Mouse (Mus musculus): ENCODE data around the gene Lrmda.
"Not testable (repeated sequence)": the region's sequence is repeated elsewhere in the genome, so short reads cannot be mapped to it uniquely, and the experiment has no call there.

Lrmda gene

DNA sequence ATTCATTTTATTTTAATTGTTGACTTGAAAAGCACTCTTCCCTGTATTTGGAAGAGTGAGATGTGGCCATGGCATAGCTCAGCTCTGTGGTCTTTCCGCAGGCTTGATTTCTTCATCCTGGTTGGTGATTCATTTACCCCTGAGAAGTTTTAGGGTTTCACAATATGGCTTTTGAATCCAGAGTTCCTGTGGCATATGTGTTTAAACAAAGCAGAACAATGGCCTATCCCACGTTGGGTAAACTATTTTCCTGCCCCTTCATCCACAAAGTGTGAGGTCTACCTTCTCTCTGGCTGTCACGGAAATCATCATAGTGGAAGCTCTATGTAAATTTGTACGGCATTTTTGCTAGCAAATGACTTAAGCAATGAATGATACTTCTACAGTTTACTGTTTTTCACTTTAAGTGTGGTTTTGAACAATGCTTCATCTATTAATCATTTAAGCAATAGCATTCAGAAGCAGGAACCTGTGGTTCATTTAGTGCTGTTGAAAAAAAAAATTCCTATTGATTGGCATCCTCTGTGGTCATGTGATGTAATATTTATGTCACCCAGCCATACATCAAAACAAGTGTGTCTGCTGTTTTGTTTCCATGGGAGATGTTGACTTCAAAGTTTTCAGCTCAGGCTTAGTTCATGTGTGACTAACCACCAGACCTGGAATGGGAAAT is 567.9 kb downstream of the Lrmda start:
- no peak for DNase-seq (ENCODE audit: extremely low spot score)

DNA sequence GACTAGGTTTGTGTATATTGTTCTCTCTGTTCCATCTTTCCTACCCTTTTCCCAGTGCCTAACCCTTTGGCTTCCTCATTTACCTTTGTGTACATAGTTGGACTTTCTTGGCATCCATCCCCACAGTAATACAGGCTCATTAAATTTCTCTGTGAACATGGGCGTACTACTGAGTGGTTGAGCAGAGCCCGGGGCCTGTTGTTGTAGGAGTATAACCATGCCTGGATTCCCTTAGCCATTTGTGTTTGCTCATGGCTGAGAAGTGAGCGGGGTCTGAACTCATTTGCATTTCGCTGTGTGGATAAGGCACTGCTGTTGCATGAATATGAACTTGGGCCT is 568.4 kb downstream of the Lrmda start:
- DNase-seq (ENCODE audit: extremely low spot score), result no peak

DNA sequence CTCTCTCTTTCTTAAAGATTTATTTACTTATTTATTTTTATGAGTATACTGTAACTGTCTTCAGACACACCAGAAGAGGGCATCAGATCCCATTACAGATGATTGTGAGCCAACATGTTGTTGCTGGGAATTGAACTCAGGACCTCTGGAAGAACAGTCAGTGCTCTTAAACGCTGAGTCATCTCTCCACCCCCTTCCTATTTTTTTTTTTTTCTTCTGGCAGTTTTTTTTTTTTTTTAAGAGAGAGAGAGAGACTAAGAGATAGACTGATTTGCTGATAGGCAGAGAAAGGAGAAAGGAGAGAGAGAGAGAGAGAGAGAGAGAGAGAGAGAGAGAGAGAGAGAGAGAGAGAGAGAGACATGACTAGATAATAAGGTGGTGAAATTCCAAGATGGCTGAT is 568.9 kb downstream of the Lrmda start:
- not testable (repeated sequence) for DNase-seq (ENCODE audit: extremely low spot score)

DNA sequence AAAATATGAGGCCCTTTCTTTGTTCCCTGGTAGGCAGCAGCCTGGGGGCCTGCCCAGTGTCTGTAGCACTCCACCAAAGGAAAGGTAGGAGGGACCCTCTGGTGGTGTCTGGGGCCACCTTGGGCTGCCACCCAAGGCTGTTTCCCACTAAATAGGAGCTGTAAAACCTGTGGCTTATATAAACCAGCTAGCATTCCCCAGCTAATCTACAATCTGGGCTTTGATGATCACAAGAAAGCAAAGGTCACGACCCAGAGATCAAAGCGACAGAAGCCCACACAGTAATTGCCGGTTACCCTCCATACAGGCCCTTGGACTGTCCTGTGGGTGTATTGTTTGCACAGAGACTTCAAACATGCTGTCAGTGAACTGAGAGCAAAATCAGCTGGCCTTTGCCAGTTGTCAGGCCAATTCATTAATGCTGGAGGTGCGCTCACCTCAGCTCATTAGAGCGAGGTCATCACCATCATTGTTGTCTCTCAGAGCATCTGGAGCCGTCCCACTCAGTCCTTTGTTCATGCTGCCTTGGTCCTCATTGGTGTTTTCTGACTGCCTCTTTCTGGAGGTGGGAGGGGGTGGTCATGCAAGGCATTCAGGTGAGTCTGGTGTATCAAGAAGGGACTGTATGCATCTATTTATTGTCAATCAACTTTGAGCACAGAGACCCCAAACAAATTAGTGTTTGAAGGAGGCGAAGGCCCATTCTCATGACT is 570.1 kb downstream of the Lrmda start:
- DNase-seq (ENCODE audit: extremely low spot score), result peak; percentile 83

DNA sequence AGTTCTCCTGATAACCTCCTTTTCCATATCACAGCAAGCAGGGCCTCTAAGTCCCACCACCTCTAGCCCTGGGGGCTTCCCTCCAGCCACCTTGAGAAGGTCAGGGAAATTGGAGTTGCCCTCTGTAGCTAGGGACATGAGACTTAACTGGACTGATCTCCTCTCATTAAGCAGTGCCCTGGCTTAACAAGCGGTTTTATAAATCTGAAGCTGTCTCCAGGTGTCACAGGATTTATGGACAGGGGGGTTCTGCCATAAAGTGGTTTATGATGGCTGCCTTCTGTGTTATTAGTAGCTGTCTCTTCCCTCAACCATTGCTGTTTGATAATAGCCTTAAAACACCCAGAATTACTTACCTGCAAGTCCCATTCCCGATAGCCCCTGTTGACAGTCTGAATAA is 571.7 kb downstream of the Lrmda start:
- peak; percentile 26 for DNase-seq (ENCODE audit: extremely low spot score)

DNA sequence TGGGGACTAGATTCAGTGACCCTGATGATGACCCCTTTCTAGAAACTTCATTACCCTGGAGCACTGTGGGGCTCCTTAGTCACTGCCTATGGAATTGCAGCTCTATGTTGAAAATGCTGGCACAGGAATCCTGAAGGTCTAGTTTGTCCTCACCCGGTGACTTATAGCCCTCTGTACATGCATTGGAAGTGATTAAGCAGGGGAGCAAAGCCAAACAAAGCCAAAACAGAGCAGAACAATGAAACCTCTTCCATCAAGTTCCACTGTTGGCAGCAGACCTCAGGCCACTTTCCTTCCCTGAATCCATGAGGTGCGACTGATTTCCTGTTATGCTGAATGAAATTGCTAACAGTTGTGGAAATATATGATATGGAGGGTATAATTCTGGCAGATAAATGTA is 578.0 kb downstream of the Lrmda start:
- no peak for DNase-seq (ENCODE audit: extremely low spot score)

DNA sequence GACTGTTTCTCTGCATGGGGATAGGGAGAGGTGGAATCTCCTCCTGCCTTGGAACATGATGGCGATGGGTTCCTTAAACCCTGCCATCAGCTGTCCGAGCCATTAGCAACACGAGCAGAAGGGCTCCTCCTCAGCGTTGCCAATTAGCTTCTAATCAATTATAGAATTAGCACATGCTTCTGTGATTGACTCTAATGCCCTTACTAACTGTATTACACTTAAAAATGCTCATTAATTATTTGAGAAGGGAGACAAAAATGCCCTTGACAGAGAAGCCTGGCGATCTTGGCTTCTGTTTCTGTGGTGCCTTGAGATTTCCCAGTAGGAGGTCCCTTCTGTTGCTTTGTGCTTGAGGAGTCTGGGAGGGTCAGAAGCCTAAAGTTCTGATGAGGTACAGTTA is 579.1 kb downstream of the Lrmda start:
- DNase-seq (ENCODE audit: extremely low spot score), result no peak

DNA sequence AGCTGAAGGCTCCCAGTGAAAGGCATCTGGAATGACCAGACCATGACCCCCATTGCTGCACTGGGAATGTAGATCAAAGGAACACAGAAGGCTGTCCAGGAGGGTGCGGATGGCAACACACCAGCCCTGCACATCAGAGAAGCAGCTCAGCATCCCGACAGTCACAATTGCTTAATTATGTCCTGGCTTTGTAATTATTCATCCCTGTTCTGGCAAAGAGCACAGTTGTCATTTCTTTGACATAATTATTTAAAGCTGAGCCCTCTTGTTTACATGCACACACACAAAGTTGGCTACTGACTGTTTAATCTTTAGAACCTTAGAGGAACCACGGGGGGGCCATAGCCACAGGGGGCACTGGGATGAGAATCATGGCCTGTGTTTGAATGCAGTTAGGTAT is 580.7 kb downstream of the Lrmda start:
- no peak for DNase-seq (ENCODE audit: extremely low spot score)

DNA sequence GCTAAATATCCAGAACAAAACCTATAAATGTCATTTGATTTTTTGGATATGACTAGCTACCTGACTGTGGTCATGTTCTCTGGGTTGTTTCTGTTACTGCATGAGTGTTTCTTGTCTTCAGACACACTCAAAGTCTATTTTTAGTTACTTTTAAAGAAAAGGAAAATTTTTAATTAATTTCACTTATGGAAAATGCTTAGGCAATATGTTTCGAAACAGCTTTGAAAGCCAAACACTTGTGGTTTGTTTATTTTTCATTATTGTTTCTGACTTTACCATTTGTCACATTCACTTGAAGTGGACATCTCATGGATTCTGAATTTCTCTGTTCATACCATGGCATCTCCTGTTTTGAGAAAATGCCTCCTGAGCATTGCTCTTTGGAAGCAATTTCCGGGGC is 582.8 kb downstream of the Lrmda start:
- DNase-seq (ENCODE audit: extremely low spot score), result no peak

DNA sequence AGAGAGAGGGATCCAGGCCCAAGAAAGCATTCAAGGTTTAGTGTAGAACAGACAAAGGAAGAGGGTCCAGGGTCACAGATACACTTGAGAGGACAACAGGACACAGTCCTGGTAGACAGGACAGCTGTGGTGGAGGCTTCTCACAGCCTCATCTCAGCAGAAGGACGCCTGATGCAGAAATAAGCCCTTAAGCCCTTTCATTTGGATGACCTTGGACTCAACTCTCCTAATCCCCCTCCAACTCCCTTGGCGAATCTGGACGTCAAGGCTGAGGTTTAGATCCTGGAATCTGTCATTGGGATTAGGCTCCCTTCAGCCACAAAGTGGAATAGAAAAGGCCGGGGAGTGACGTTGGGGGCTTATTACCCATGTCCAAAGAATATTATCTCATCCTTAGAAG is 589.1 kb downstream of the Lrmda start:
- no peak for DNase-seq (ENCODE audit: extremely low spot score)

DNA sequence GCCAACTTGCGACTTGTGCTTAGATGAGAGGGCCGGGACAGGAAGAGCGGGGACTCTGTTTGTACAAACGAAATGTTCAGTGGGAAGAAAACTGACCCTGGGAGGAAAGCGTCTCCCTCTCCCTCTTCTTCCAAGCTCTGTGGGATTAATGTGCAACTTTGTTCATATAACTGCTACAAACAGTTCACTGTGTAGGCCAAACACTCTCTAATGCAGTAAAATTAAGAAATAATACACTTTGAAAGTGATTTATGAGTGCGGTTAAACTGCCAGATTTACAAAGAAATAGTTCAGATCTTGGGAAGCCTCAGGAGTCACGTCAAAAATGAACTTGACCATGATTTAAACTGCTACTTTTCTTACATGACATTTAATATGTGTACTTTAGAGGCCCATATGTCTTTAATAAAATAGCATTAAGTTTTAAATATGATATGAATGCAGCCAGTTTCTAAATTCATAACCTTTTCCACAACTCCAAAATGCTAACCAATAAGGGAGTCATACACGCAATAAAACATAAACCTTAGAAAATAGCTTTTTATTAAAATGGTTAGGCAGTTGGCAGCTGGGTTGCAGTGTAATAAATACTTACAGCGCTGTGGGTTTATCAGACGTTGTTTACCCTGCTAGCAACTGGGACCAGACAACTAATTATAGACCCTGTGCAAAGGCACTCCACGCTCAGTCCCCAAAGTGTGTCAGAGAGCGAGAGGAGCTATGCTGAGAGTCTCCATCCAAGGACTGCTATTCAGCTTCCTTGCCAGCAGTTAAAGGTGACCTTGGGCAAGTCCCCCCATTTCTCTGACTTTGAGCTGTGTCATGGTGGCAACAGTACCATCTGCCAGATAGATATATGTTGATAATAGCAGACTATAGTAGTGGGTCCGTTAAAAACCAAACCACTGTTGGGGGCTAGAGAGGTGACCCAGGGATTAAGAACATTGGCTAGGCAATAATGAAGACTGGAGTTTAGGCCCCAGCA is 590.0 kb downstream of the Lrmda start:
- no peak for DNase-seq (ENCODE audit: extremely low spot score)

DNA sequence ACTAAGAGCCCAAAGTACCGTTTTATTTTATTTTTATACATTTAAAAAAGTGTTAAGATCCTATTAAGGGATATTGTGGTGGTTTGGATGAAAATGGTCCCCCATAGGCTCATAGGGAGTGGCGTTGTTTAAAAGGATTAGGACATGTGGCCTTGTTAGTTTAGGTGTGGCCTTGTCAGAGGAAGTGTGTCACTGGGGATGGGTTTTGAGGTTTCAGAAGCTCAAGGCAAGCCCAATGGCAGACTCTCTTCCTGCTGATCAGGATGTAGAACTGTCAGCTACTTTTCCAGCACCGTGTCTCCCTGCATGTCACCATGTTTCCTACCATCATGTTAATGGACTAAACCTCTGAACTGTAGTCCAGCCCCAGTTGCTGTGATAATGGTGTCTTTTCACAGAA is 591.5 kb downstream of the Lrmda start:
- DNase-seq (ENCODE audit: extremely low spot score), result no peak

DNA sequence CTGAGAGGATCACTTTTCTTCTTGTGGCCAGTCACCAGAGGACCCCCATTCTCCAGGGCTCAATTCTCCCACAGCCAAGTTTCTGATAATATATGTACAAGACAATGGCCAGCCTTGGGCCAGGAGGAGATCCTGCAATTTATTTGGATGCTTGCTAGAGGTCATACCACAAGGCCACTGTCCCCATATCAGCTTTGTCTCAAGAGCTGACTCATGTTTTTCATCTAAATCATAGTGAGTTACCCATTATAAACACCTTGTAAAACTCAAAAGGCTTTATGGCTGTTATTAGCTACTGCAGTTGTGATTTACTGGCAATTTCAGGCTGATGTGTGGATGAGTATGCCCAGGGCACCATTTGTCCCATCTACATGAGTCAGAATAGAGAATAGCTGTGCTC is 600.7 kb downstream of the Lrmda start:
- DNase-seq (ENCODE audit: extremely low spot score), result no peak

DNA sequence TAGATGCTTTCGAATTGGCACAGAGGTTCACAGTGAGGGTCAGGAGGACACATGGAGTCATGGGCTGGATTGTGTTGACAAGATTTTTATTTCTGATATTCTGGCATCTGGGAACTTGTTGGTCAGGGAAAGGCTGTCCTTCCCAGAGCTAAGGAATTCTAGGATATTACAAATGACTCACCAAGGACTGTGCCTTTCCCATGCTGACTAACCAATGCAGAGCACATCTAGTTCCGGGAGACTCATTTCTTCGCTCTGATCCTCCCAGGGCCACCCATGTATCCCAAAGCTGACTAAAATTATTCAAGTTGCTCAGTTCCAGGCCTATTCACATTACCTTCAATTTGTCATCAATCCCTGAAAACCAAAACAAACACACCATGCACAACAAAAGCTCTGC is 602.4 kb downstream of the Lrmda start:
- DNase-seq (ENCODE audit: extremely low spot score), result no peak

DNA sequence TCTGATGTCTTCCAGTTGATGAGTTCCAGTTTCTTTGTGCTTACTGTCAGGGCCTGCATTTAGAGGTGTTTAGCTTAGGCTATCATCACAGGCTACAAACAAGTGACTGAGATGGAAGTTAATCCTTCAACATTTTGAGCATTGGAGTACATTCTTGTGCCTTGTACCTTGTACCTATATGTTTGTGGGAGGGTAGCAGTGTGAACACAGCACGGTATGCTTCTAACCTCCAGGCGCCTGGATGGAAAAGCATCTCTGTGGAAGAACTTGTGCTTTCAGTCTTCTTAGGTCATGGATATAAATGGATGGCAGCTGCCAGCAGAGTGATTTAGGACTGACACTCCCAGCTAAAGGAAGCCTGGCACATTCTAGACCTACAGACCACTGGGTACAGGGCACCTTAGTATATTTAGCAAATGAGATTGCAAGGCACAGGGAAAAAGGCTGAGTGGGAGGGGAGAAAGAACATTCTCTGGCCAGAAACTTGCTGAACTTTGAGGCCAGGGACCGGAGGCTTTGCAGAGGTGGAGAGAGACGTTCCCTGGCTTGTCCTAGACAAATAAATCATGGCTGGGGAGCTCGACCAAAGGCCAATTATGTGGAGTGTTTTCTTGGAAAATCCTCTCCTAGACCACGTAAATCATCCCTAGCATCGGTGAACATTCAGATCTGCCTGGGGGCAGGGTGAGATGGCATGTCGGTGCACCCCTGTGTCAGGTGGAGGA is 607.8 kb downstream of the Lrmda start:
- DNase-seq (ENCODE audit: extremely low spot score), result peak; percentile 10

DNA sequence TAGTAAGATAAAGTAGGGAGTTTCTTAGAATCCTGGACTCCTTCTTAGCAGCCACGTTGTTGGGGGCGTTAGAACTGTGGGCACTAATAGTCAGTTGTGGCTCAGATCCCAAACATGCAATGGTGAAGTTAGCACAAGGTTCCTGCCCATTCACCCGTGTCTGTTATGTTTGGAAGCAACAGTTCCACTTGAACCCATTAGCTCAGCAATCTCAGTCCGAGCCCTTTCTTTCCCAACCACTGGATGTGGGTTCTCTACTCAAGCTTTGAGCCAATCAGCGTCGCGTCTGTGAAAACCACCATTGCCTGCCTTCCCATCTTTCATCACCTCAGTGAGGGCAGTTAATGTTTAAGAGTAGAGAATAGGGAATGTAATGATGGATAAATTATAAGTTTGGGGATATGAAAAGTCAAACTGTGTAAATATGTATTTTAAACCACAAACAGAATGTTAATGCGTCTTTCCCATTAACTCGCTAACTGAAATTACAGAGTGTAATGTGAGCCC is 610.9 kb downstream of the Lrmda start:
- DNase-seq (ENCODE audit: extremely low spot score), result no peak

DNA sequence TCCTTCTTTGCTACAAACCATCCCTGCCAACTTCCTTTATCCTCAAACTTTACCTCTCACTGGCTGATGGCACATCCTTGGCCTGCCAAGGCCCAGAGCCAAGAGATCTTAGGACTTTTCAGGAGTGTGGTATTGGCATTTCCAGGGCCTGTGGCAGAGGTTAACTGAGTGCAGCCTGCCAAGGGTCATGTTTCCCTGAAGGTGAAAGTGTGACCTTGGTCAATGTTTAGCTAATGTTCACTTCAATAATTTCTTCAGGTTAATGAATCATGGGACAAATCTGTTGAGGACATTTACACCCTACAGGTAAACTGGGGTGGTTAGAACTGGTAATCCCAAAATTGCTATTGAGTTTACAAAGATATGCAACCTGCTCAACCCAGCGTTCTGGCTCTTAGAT is 614.1 kb downstream of the Lrmda start:
- DNase-seq (ENCODE audit: extremely low spot score), result no peak

DNA sequence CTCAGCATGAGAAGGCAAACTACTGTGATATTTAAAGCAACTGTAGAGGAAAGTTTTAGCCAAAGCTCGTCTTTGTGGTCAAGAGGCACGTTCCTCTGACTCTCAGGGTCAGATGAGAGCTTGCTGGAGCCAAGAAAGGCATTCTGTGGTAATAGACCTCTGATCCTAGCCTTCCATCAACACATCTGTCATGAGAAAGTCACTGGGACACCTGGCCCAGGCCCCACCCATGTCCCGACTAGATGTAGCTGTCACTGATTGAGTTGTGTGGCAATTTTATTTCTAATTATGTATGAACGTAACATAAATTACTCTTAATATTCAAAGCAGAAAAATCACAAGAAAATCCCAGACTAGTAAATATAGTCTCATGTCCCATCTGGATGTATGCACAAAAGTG is 624.0 kb downstream of the Lrmda start:
- no peak for DNase-seq (ENCODE audit: extremely low spot score)

DNA sequence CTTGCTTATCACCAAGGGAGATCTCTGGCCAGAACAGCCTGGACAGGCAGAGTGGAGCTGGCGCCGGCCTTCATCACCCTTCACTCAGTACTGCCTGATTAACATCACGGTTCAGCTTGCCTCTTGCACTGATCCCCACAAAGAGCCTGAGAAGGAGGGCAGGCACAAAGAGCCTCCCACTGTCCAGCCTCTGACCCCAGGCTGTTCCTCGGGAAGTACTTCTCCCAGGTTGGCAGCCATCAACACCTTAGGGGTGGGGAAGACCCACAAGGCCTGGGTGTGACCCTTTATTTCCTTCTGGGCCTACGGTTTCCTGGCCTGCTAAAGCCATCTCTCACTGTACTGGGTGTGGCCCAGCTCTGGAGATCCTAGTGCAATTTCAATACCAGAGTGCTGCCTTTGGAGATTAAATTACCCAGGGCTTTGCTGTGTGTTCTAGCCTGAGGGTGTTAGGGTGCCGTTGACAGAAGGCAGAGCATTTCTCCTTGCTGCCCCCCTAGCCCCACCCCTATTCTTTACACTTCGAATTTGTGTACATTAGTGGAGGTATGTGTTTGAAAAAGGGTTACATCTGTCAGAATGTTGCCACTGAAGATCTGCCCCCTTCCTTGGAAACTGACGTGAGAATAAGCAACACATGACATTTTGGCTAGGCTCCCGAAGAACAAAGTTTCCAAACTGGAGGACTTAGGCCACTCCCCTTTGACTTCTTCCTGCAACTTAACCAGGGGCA is 628.5 kb downstream of the Lrmda start:
- peak; percentile 37 for DNase-seq (ENCODE audit: extremely low spot score)

DNA sequence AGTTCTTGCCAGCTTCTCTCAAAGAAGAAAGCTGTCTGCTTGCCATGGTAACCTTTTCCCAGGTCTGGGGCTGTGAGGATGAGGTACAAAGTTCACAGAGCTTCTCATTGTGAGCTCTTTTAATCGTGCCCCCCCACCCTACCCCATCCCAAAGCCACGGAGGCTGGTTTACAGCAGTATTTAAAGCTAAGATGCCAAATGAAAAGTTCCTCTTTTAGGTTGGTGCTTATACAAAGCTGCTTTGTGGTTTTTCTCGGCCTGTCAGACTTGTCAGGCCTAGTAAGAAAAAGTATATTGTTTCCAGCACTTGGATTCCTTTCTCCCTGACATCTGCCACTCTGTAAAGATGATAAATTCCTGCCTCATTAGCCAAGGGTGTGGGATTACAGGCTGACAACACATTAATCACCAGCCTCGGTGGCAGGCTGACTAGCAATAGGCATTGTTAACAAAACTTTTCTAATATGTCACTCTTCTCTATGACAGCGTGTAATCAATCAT is 629.9 kb downstream of the Lrmda start:
- DNase-seq (ENCODE audit: extremely low spot score), result peak; percentile 63
